Comparison of ENCODE assay signal across 9 mouse cellular contexts in the genomic region with DNA sequence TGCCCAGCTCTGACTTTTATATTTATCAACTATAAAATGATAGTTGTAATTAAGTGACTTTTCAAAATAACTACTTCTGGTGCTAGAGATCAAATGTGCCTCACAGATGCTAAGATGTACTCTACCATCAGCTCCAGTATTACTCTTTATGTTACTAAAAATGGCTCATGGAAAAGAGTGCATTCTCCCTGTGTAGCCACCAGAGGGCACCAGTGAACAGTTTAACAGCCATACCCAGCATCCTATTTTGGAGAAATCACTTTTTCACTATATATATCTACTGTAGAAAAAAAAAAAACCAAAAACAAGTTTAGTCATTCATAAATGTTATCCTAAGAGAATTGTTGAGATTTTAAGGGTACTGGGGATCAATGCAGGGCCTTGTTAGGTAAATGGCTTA. TPM values are rescaled to one million over a fixed set of nuclear protein-coding genes. Genes with fewer than 3 reads are reported as not detected.
DNase-seq lines count a peak whose midpoint lies in the region; ATAC-seq and TF ChIP-seq lines count a peak whose summit lies in the region.
"Had no signal": no experiment of that assay in that cellular context is flagged by ENCODE, and none has a peak within 500 bp of the region (broad histone marks: within the 10 kb centered on the region; RNA-seq: fewer than 3 reads in every experiment).

No protein-coding gene starts in this region.

- 0 out of 2 replicates have a peak, but pooled peaks cover 7% of the 10 kb centered on the region for H3K36me3 ChIP-seq in heart, postnatal 0 days (replicated peaks; ENCODE audit: control insufficient read depth, insufficient read depth, low read length)
- H3K36me3 ChIP-seq: midbrain, embryonic 12.5 days had no signal

- H3K4me3 ChIP-seq in heart, postnatal 0 days (ENCODE audit: low read depth, low read length), result no peak overlapping the region
- no peak overlapping the region for H3K4me3 ChIP-seq in lung, adult 2 months (replicated peaks; ENCODE audit: extremely low read depth, low read depth, low read length)
- H3K4me3 ChIP-seq: midbrain, embryonic 12.5 days had no signal

- no peak overlapping the region for H3K4me2 ChIP-seq in heart, postnatal 0 days (ENCODE audit: low read depth, low read length)
- H3K4me2 ChIP-seq: midbrain, embryonic 12.5 days had no signal

- H3K9ac ChIP-seq in heart, postnatal 0 days (replicated peaks; ENCODE audit: low read depth, low read length), result no peak overlapping the region
- H3K9ac ChIP-seq: midbrain, embryonic 12.5 days had no signal

- no peaks in the 10 kb centered on the region for H3K9me3 ChIP-seq in heart, postnatal 0 days (replicated peaks; ENCODE audit: control insufficient read depth, low read length)
- H3K9me3 ChIP-seq: midbrain, embryonic 12.5 days had no signal

- H3K4me1 ChIP-seq in heart, postnatal 0 days (ENCODE audit: control insufficient read depth, insufficient read depth), result peaks cover 13% of the 10 kb centered on the region
- no peaks in the 10 kb centered on the region; the same call in 1 of the 2 replicates for H3K4me1 ChIP-seq in lung, adult 2 months (ENCODE audit: control insufficient read depth, insufficient read depth, low read length)

- no peak for TF ChIP-seq POLR2A in lung, adult 2 months (IDR thresholded peaks at IDR 0.05; ENCODE audit: borderline replicate concordance, extremely low read depth, low read depth, low read length)

- peak; percentile 86 for DNase-seq in CD4-positive, CD25-positive, alpha-beta regulatory T cell, adult 2 months (ENCODE audit: low read depth, low spot score)
- DNase-seq in left cerebral cortex, adult 18-20 months (ENCODE audit: low spot score in 2 of 2), result peak; percentile 58 to 63
- no peak for DNase-seq in left cerebral cortex, adult 8-10 months (ENCODE audit: low spot score in 2 of 2)
- peak; percentile 60 for DNase-seq in c-Kit-positive CD71-negative TER-119-negative erythroid progenitor cells, embryonic 14.5 days (ENCODE audit: low read depth)
- DNase-seq in heart, postnatal 0 days (ENCODE audit: low spot score), result peak; percentile 42
- DNase-seq in lung, adult 2 months, result peak; percentile 37
- peak; percentile 44 to 84 for DNase-seq in spleen, postnatal 4 days (ENCODE audit: low spot score in 2 of 2)

- TF ChIP-seq CTCF in heart, postnatal 0 days (IDR thresholded peaks at IDR 0.05; ENCODE audit: low read depth), result peak; percentile 76
- TF ChIP-seq CTCF in lung, adult 2 months (IDR thresholded peaks at IDR 0.05; ENCODE audit: insufficient read depth, low read length), result peak; percentile 54

- no peaks in the 10 kb centered on the region for H3K27me3 ChIP-seq in heart, postnatal 0 days (ENCODE audit: control insufficient read depth, insufficient read depth, low read length)
- H3K27me3 ChIP-seq: midbrain, embryonic 12.5 days had no signal

- TF ChIP-seq EP300 in heart, postnatal 0 days (IDR thresholded peaks at IDR 0.05; ENCODE audit: low read depth), result no peak

- no peak overlapping the region for H3K27ac ChIP-seq in heart, postnatal 0 days (ENCODE audit: low read depth)
- H3K27ac ChIP-seq: midbrain, embryonic 12.5 days had no signal

- ATAC-seq in CD4-positive, CD25-positive, alpha-beta regulatory T cell, adult 4 months, result no peak
- no peak for ATAC-seq in heart, postnatal 0 days (ENCODE audit: insufficient read depth, low read depth)

RNA-seq across cellular contexts. Expression of a gene that starts 2.7 kb away (rescaled TPM):
- 10 to 100 TPM; 20.8 to 21.9 TPM for polyA plus RNA-seq in CD4-positive, CD25-positive, alpha-beta regulatory T cell, adult 4 months (2017; shearing (Covaris generic))
- total RNA-seq in left cerebral cortex, adult 18-20 months (2021), result 10 to 100 TPM; 18.5 to 20.9 TPM
- 10 to 100 TPM; 24.0 to 28.2 (median 25.3) TPM for total RNA-seq in left cerebral cortex, adult 8-10 months (2022)
- 9.0 and 9.5 TPM in 2 replicates for total RNA-seq in heart, postnatal 0 days (2014; rRNA removed; ENCODE audit: low replicate concordance)
- polyA plus RNA-seq in heart, postnatal 0 days (2015; fragmentation: Nextera tagmentation; extraction: Ambion mirVana), result 11.3 and 12.7 TPM in 2 replicates
- polyA plus RNA-seq in lung, adult 2 months (2012; rRNA removed), result 12.9 and 16.6 TPM in 2 replicates

Comparison
In these comparisons a context has a peak if more than half of its experiments do, and no peak if none do; other contexts are left out.
1. DNase-seq: peak in CD4-positive, CD25-positive, alpha-beta regulatory T cell, adult 2 months (single experiment), left cerebral cortex, adult 18-20 months (2 of 2), c-Kit-positive CD71-negative TER-119-negative erythroid progenitor cells, embryonic 14.5 days (single experiment), heart, postnatal 0 days (single experiment), lung, adult 2 months (single experiment) and spleen, postnatal 4 days (2 of 2); none in left cerebral cortex, adult 8-10 months (0 of 2).